Mouse (Mus musculus): ENCODE measurements around the gene Gm43738. TPM values are rescaled to one million over a fixed set of nuclear protein-coding genes. Genes with fewer than 3 reads are reported as not detected.
A peak's percentile ranks its signal among the peaks of the same experiment; 100 is the strongest.

Gene Gm43738
- total and polyA plus RNA-seq, 3 experiments, result not detected

DNA sequence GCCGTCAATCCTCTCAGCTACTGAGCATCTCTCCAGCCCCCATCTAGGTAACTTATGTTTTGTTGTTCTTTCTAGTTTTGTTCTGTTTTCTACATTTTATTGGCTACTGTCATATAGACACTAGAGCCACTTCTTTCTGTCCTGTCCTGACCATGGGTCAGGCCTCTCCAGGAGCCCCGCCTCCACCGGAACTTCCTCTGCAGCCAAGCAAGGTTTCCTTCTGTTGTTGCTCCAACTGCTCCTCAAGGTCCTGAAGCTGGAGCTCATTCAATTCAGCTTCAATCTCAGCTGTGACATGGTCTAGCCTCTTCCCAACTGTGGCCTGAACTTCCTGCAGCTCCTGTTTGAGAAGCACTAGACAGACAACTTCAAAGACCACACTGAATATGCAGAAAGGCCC is 29.0 kb upstream of the Gm43738 start:
- Histone ChIP-seq H3K9ac (ENCODE audit: low read depth, low read length) (no peak overlapping the region), H3K36me3 (ENCODE audit: control insufficient read depth, insufficient read depth, low read length) (no peaks in the 10 kb centered on the region), H3K27me3 (ENCODE audit: control insufficient read depth, insufficient read depth, low read length) (no peaks in the 10 kb centered on the region), H3K4me3 (no peak overlapping the region), H3K4me1 (ENCODE audit: control insufficient read depth, insufficient read depth, low read length) (no peaks in the 10 kb centered on the region), H3K27ac (no peak overlapping the region), H3K79me2 (replicated peaks; ENCODE audit: control insufficient read depth, insufficient read depth, low read length) (no peaks in the 10 kb centered on the region)
- DNase-seq, result no peak
- WGBS, result 63% methylated on average over 3 of the region's 3 CpGs
- intact Hi-C loops (cut with DNase I), result no loop called here
- TF ChIP-seq CTCF (IDR thresholded peaks at IDR 0.05) (no peak), EP300 (IDR thresholded peaks at IDR 0.05; ENCODE audit: insufficient read depth, low read depth, low read length) (no peak), POLR2A (IDR thresholded peaks at IDR 0.05; ENCODE audit: insufficient read depth, low read depth, low read length) (no peak)

DNA sequence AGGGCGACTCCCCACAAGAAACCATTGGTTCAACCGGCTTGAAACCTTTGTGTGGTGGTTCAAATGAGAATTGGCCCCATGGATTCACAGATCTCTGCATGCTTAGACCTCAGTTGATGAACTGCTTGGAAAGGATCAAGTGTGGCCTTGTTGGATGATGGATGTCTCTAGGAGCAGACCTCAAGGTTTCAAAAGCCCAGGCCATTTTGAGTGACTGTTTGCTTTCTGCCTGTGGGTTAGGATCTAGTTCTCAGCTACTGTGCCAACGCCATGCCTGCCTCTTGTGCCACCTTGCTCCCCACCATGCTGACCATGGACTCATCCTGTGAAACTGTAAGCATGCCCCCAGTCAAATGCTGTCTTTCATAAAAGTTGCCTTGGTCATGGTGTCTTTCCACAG is 25.1 kb upstream of the Gm43738 start:
- intact Hi-C loops (cut with DNase I), result no loop called here
- no peak for DNase-seq
- Histone ChIP-seq H3K9ac (ENCODE audit: low read depth, low read length) (no peak overlapping the region), H3K27ac (no peak overlapping the region), H3K79me2 (replicated peaks; ENCODE audit: control insufficient read depth, insufficient read depth, low read length) (no peaks in the 10 kb centered on the region), H3K4me1 (ENCODE audit: control insufficient read depth, insufficient read depth, low read length) (peaks cover 7% of the 10 kb centered on the region; the same call in 1 of the 2 replicates), H3K4me3 (no peak overlapping the region), H3K36me3 (ENCODE audit: control insufficient read depth, insufficient read depth, low read length) (no peaks in the 10 kb centered on the region), H3K27me3 (ENCODE audit: control insufficient read depth, insufficient read depth, low read length) (no peaks in the 10 kb centered on the region)
- WGBS, result 93% methylated on average over 3 of the region's 3 CpGs
- TF ChIP-seq CTCF (IDR thresholded peaks at IDR 0.05) (no peak), POLR2A (IDR thresholded peaks at IDR 0.05; ENCODE audit: insufficient read depth, low read depth, low read length) (no peak), EP300 (IDR thresholded peaks at IDR 0.05; ENCODE audit: insufficient read depth, low read depth, low read length) (no peak)

DNA sequence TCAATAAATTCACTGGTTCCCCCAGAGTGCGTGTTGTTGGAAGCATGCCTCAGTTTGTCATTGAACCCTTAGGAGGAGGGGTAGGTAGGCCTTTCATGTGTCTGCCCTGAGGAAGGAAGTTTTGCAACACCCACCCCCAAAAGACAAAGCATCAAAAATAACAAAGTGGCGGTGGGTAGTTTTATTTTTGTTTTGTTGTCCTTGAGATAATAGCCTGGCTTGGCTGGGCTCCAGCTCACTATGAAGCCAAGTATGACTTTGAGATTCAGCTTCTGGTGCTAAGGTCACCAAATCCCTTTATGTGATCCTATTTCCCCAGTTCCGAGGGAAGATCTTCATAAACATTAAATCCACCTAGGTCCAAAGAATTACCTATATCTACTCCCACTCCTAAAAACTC is 23.3 kb upstream of the Gm43738 start:
- peak in 1 of 2 experiments; percentile 32 for DNase-seq
- Histone ChIP-seq H3K9ac (ENCODE audit: low read depth, low read length) (no peak overlapping the region), H3K36me3 (ENCODE audit: control insufficient read depth, insufficient read depth, low read length) (no peaks in the 10 kb centered on the region), H3K79me2 (replicated peaks; ENCODE audit: control insufficient read depth, insufficient read depth, low read length) (no peaks in the 10 kb centered on the region), H3K27me3 (ENCODE audit: control insufficient read depth, insufficient read depth, low read length) (no peaks in the 10 kb centered on the region), H3K4me1 (ENCODE audit: control insufficient read depth, insufficient read depth, low read length) (peaks cover 7% of the 10 kb centered on the region; the same call in 1 of the 2 replicates), H3K27ac (no peak overlapping the region), H3K4me3 (no peak overlapping the region)
- intact Hi-C loops (cut with DNase I), result no loop called here
- WGBS, result 13% methylated on average over 3 of the region's 3 CpGs
- TF ChIP-seq POLR2A (IDR thresholded peaks at IDR 0.05; ENCODE audit: insufficient read depth, low read depth, low read length) (no peak), EP300 (IDR thresholded peaks at IDR 0.05; ENCODE audit: insufficient read depth, low read depth, low read length) (0 out of 2 replicates have a peak, but pooled peaks have one; percentile 18)

DNA sequence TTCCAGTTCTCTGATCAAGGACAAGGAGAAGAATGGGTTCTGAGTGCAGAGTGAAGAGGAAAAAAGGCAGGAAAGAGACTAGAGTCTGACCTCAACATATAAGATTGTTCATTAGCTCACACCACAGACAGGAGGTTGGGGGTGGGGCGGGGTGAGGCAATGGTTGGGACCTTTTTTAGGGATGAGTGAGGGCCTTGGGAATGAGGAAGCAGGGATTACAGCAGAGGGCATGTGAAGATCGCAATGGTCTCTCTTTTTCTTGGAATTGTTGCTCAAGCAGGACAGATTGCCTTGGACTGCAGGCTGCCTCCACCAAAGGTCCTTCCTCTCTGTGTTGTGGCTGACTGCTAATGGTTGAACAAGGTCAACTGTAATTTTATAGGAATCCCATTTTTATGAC is 22.4 kb upstream of the Gm43738 start:
- H3K79me2 ChIP-seq (replicated peaks; ENCODE audit: control insufficient read depth, insufficient read depth, low read length), result no peaks in the 10 kb centered on the region
- peak; percentile 24 to 40 for DNase-seq
- WGBS, result 59% methylated on average over 2 of the region's 2 CpGs
- no peak overlapping the region for H3K4me3 ChIP-seq
- no peak for TF ChIP-seq CTCF (IDR thresholded peaks at IDR 0.05)
- no peak for TF ChIP-seq EP300 (IDR thresholded peaks at IDR 0.05; ENCODE audit: insufficient read depth, low read depth, low read length)
- no peak for TF ChIP-seq POLR2A (IDR thresholded peaks at IDR 0.05; ENCODE audit: insufficient read depth, low read depth, low read length)
- intact Hi-C loops (cut with DNase I), result no loop called here
- H3K36me3 ChIP-seq (ENCODE audit: control insufficient read depth, insufficient read depth, low read length), result no peaks in the 10 kb centered on the region
- no peaks in the 10 kb centered on the region for H3K27me3 ChIP-seq (ENCODE audit: control insufficient read depth, insufficient read depth, low read length)
- no peak overlapping the region for H3K9ac ChIP-seq (ENCODE audit: low read depth, low read length)
- no peak overlapping the region for H3K27ac ChIP-seq
- peaks cover 7% of the 10 kb centered on the region; the same call in 1 of the 2 replicates for H3K4me1 ChIP-seq (ENCODE audit: control insufficient read depth, insufficient read depth, low read length)

DNA sequence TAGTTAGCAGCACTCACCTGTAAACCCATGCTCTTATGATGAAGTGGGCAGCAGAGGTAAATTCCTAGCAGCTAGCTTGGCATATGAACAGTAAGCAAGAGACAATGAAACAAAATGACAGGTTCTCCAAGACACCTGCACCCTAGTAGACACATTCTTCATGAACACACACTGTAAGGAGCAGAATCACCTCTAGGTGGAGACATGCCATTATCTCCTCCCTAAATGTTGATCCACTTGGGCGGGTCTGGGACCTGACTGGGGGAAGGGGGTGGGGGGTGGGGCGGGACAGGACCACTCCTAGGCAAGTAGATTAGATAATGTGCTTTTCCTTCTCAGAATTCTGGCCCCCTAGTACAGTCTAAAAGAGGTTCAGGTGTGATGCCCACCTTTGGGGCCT is 14.6 kb upstream of the Gm43738 start:
- H3K9ac ChIP-seq (ENCODE audit: low read depth, low read length), result no peak overlapping the region
- intact Hi-C loops (cut with DNase I), result loop anchor here (5.0 kb wide), 1 partner anchor 42 kb away; no protein-coding TSS in a partner anchor
- H3K4me1 ChIP-seq (ENCODE audit: control insufficient read depth, insufficient read depth, low read length), result no peaks in the 10 kb centered on the region
- no peak overlapping the region for H3K4me3 ChIP-seq
- no peaks in the 10 kb centered on the region for H3K79me2 ChIP-seq (replicated peaks; ENCODE audit: control insufficient read depth, insufficient read depth, low read length)
- no peaks in the 10 kb centered on the region for H3K36me3 ChIP-seq (ENCODE audit: control insufficient read depth, insufficient read depth, low read length)
- H3K27ac ChIP-seq, result no peak overlapping the region
- DNase-seq, result no peak
- no peak for TF ChIP-seq EP300 (IDR thresholded peaks at IDR 0.05; ENCODE audit: insufficient read depth, low read depth, low read length)
- TF ChIP-seq CTCF (IDR thresholded peaks at IDR 0.05), result peak; percentile 64
- WGBS, result 6% methylated on average over 2 of the region's 2 CpGs
- H3K27me3 ChIP-seq (ENCODE audit: control insufficient read depth, insufficient read depth, low read length), result no peaks in the 10 kb centered on the region

DNA sequence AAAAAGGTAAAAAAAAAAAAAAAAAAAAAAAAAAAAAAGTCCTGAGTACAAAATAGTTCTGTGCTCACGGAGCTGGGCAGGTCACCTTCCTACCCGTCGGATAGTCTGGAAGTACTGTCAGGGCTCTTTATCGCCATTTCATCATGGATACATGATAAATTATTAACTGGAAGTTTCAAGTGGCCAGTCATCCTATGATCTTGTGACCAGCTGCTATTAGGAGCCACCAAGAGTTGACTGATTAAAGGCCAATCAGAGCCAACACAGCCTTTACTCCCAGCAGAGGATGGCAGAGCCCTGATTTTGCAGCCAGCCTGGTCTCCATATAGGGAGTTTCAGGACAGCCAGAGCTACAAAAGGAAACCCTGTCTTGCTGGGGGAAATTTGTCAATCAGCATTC is 12.2 kb upstream of the Gm43738 start:
- Histone ChIP-seq H3K79me2 (replicated peaks; ENCODE audit: control insufficient read depth, insufficient read depth, low read length) (no peaks in the 10 kb centered on the region), H3K4me1 (ENCODE audit: control insufficient read depth, insufficient read depth, low read length) (no peaks in the 10 kb centered on the region), H3K9ac (ENCODE audit: low read depth, low read length) (no peak overlapping the region), H3K27me3 (ENCODE audit: control insufficient read depth, insufficient read depth, low read length) (no peaks in the 10 kb centered on the region), H3K27ac (no peak overlapping the region), H3K36me3 (ENCODE audit: control insufficient read depth, insufficient read depth, low read length) (no peaks in the 10 kb centered on the region), H3K4me3 (no peak overlapping the region)
- intact Hi-C loops (cut with DNase I), result no loop called here
- 87% methylated on average over 4 of the region's 4 CpGs for WGBS
- TF ChIP-seq CTCF (IDR thresholded peaks at IDR 0.05), result no peak
- TF ChIP-seq POLR2A (IDR thresholded peaks at IDR 0.05; ENCODE audit: insufficient read depth, low read depth, low read length), result no peak
- no peak for TF ChIP-seq EP300 (IDR thresholded peaks at IDR 0.05; ENCODE audit: insufficient read depth, low read depth, low read length)
- DNase-seq, result no peak
